Mouse (Mus musculus): Measurements from ENCODE around the gene Zfp831. TPM values are rescaled to one million over a fixed set of nuclear protein-coding genes. Genes with fewer than 3 reads are reported as not detected.

Zfp831 gene
- 10 to 100 TPM; 10.9 to 14.7 TPM for total RNA-seq (2023)

GRCm38 (mm10) chr2:174643448-174644144 is at the start of gene Zfp831:
Zfp831 (plus strand) TSS chr2:174643534.

Other genes starting within 250 kb of the Zfp831 start
- 10 to 100 TPM; 43.9 to 46.6 TPM for gene Nelfcd, start 227.7 kb upstream of the Zfp831 start, total RNA-seq (2023)
- gene Ctsz, start 204.5 kb upstream of the Zfp831 start, total RNA-seq (2023), result 100 to 1,000 TPM; 157 to 164 TPM
- under 1 TPM; 0.57 TPM for gene Tubb1, start 192.8 kb upstream of the Zfp831 start, total RNA-seq (2023)
- gene Atp5e, start 179.4 kb upstream of the Zfp831 start, total RNA-seq (2023), result 100 to 1,000 TPM; 171 to 194 TPM
- gene Prelid3b, start 170.5 kb upstream of the Zfp831 start, total RNA-seq (2023), result 10 to 100 TPM; 33.9 to 35.3 TPM
- gene Edn3, start 117.1 kb downstream of the Zfp831 start, total RNA-seq (2023), result not detected